Mouse (Mus musculus): Measurements from ENCODE around the gene Xrcc1. TPM values are rescaled to one million over a fixed set of nuclear protein-coding genes. Genes with fewer than 3 reads are reported as not detected.
"Not testable (repeated sequence)": the region's sequence is repeated elsewhere in the genome, so short reads cannot be mapped to it uniquely, and the experiment has no call there.

The Xrcc1 gene
- 10 to 100 TPM; 37.8 to 39.7 TPM for total RNA-seq (2021)
- long read RNA-seq, transcript Xrcc1-201 (17 exons, 2,155 nt), result major isoform, 22 of 32 reads
- long read RNA-seq, partial matches to known transcripts, result 2 of 32 reads
- long read RNA-seq, other reads (novel, unspliced or antisense), result 5 of 32 reads

DNA sequence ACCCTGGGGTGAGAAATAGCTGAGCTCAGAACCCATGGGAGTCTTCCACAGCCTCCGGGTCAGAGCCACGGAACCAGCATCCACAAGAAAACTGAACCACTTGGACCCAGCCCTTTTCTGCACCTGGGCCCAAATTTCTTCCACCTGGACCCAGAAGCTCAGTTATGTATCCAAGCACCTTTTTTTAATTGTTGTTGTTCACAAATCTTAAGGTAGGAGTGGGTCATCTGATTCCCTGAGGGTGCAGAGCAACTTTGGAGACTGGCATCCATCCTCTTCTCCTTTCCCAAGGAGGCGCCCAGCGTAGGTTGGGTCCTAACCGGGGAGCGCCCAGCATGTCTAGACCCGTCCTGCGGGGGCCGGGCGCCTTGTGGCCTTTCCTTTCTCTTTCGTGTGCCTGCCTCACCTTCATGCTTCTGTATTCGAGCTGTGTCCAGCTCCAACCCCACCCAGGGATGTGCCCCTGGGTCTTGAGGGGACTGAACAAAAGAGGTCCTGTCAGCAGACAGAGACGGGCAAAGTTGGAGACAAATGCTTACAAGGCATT lies at the start of gene Xrcc1, which contains the start of gene Pinlyp:
TSS of gene Xrcc1 (plus strand) at position 222 of the 547 bp plus-strand sequence.
TSS of gene Pinlyp (minus strand) at position 51 of the 547 bp plus-strand sequence.
- no peak for DNase-seq (ENCODE audit: low spot score in 2 of 2)

DNA sequence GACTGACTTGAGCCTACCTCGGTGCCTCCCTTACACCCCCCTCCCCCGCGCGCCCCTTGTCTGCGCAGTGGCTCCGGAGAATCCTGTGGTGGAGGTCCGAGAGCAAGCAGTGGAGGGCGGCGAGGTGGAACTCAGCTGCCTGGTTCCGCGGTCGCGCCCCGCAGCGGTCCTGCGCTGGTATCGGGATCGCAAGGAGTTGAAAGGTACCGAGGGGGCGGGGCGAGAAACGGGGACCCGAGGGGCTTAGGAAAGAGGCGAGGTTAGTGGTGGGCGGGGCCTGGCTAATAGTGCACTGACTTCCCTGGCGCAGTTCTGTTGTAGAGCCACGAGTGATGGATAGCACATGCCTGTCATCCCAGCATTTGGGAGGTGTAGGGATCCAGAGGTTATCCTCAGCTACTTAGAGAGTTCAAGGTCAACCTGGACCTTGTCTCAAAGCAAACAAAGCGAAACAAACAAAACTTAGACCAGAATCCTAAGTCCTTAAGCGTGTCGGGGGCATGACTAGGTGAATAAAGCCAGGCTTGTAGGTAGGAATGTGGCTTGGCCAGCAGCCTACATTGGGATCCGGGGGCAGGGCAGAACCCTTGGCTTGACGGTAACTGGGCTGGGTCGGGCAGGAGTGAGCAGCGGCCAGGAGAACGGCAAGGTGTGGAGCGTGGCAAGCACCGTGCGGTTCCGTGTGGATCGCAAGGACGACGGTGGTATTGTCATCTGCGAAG lies 46.1 kb upstream of the Xrcc1 start:
- DNase-seq (ENCODE audit: low spot score in 2 of 2), result no peak

DNA sequence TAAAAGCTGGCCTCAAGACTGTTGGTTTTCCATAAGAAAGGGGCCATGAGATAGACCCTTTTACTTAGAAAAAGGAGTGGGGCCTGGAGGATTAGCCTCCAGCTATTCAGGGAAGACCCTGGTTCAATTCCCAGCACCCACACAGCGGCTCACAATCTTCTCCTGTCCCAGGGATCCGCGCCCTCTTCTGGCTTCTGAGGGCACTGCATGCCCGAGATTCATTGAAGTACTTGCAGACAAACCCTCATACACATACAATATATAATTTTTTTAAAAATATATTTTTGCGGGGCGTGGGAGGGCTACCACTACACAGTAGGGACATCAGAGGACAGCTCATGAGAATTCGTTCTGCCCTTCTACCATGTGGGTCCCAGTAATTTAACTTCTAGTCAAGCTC lies 45.2 kb upstream of the Xrcc1 start:
- DNase-seq (ENCODE audit: low spot score in 2 of 2), result no peak

DNA sequence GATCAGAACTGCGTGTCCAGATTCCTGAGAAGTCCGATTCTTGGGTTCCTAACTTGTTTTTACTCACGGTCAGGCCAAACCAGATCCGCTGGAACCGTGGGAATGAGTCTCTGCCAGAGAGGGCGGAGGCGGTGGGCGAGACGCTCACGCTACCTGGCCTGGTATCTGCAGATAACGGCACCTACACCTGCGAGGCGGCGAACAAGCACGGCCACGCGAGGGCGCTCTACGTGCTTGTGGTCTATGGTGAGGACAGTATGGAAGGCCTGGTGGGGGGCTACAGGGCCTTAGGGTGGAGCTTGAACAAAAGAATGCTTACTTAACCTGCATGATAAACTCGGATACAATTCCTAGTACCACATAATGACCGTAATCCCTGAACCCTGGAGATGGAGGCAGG lies 44.6 kb upstream of the Xrcc1 start:
- no peak for DNase-seq (ENCODE audit: low spot score in 2 of 2)

DNA sequence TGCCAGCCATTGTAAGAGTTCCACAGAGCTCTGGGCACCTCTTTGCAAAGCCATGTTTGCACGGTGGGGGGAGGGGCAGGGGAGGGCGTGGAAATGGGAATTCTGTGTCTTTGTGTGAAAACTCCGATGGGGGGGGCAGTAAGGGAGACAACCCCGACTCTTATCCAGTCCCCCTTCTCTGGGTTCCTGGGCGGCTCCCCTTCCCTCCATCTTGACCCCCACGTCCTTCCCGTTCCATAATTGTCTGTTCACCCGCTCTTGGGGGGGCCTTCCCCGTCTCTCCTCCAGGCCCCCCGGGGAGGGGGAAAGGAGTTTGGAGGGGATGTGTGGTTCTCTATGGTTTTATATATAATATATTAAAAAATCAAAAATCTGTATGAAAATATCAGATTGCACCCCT lies 42.1 kb upstream of the Xrcc1 start:
- no peak for DNase-seq (ENCODE audit: low spot score in 2 of 2)

DNA sequence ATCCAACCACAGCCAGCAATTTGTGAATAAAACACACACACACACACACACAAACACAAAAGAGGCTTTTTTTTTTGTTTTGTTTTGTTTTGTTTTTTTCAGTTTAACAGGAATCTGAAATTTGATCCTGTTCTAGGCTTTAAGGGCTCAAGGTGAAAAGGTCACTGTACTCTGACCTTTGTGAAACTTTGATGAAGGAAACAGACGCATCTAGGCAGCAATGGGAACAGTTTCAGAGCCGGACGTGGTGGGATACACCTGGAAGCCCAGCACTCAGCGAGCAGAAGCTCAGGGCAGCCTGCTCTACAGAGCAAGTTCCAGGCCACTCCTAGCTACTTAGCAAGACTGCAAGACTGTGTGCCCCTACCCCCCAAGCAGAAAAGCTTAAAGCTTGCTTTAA lies 41.2 kb upstream of the Xrcc1 start:
- no peak for DNase-seq (ENCODE audit: low spot score in 2 of 2)

DNA sequence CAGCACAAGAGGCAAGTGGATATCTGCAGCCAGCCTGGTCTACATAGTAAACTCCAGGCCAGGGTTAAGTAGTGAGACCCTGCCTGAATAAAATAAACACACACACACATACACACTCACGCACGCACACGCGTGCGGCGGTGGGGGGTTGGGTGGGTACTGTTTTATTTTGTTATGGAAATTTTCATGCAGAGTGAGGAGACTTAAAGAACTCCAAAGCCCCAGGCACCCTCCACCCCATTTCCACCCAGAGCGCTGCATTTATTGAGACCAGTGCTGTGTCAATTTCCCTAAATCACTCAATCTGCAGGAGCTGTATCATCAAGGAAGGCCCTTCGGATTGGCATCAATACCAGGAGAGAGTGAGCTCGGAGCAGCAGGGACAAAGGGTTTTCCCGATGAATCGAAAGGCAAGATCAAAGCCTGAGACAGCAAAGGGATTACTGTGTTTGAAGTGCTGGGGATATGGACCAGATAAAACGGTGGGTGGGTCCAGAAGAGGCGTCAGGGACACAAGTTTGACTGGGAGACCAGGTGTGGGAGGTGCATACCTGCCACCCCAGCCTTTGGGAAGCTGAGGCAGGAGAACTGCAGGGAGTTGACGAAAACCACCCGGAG lies 40.5 kb upstream of the Xrcc1 start:
- no peak for DNase-seq (ENCODE audit: low spot score in 2 of 2)

DNA sequence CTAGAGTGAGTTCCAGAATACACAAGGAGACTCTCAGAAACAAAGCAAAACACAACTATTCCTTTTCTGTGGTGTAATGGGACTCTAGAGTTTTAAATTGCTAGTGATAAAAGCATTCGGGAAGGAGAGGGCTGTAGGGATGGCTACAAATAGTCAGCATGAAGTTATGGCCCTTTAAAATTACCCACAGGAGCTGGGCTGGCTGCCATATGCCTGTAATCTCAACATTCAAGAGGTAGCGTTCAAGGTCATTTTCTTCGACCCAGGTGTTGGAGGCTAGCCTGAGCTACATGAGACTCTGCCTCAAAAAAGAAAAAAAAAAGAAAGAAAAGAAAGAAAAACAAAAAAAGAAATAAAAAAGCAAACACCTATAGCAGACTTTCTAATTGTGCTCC lies 40.0 kb upstream of the Xrcc1 start:
- DNase-seq (ENCODE audit: low spot score in 2 of 2), result no peak

DNA sequence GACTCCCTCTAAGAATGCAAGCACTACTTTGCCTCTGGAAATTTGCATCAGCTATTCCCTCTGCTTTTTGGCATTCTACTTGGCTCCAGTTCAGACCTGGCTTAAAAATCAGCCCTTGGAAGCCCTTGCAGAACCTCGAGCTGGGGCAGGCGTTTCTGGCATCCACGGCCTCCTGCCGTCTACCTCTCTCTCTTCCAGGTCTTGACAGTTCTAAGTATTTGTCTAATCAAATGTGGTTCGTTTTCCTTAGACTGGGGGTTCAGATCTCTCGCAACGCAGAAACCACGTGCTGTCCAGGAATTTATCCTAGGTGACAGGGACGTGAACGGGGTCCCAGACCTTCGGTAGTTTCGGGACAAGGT lies 39.6 kb upstream of the Xrcc1 start:
- DNase-seq (ENCODE audit: low spot score in 2 of 2), result peak; percentile 70 to 71

DNA sequence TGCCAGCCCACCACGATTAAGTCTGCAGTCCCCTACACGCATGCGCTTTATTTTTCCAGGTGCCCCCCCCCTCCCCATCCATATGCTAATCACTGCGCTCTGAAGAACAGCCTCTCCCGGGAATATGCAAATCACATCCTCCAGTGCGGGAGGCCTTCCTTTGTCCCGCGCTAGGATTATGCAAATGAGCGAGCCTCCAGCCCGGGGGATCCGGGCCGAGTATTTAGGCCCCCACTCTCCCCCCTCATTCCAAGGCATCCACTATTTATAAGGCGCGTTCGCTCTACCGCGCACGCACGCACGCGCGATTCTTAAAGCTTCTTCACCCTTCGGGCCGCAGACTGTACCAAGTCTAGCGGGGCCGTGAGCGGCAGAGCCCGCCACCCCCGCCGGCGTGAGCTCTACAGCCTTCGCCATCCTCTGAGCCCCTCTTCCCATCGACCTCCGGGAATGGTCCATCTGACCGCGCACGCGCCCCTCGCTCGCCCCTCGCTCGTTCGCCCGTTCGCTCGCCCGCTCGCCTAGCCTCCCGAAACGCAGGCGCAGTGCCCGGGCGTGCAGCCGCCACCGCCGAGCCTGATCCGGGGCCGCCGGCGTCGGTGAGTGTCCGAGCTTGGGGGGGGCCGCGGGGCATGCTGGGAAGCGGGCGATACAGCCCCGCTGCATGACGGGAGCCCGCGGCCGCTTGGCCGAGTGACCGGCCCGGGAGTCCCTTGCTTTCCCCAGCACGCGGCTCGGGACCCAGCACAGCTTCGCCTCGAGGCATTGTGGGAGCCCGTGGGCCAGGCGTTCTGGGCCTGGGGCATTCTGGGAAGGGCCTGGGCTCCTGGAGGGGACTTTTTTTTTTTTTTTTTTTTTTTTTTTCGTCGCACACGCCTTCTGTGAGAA lies 39.0 kb upstream of the Xrcc1 start, which contains the start of gene Zfp428:
TSS of gene Zfp428 (plus strand) at position 169 of the 888 bp plus-strand sequence.
- peak; percentile 84 to 89 for DNase-seq (ENCODE audit: low spot score in 2 of 2)

DNA sequence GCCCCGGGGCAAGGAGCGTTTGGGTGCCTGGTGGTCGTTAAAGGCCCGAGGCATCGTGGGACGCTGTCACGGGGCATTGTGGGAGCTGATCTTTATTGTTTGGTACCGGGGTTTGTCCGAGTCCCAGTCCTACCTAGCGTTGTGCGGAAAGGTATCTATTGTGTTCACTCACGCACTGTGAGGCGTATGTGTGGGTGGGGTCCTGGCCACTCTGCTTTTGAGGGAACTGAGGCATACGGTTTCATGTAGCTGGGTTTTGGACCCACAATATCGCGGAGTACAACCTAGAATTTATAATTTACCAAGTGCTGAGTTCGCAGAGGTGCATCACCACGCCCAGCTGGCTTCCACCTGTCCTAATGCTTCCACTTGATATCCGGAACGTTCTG lies 38.4 kb upstream of the Xrcc1 start:
- no peak for DNase-seq (ENCODE audit: low spot score in 2 of 2)

DNA sequence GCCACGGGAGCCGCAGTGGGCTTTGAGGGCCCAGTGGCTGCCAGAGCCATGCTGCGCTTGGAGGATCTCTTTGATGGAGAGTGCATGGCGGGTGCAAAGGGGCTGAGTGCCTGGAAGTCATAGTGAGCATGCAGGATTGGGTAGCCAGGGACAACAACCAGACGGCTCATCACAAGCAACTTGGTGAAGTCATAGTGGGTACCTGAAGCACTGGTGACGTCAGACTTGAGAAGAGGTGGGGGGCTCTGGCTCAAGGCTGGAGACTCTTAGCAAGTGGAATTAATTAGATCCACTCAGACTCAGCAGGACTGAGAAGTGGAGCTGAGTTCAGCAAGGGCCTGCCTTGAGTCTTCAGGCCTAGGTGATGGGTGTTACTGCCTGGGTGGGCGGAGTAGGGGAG lies 33.7 kb upstream of the Xrcc1 start, which contains the start of gene AC161166.1:
TSS of gene AC161166.1 (minus strand) at position 101 of the 400 bp plus-strand sequence.
- DNase-seq (ENCODE audit: low spot score in 2 of 2), result no peak

DNA sequence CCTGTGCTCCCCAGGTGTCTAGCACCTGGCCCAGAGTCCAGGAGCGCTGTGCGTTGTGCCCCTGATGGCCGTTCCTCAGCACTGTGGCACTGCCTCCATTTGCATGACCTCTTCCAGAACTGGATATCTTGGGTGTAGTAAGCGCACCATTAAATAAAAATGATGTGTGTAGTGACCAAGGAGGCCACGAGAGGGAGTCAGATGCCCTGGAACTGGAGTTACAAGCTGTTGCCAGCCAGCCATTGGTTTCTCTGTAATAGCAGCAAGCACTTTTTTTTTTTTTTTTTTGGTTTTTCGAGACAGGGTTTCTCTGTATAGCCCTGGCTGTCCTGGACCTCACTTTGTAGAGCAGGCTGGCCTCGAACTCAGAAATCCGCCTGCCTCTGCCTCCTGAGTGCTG lies 29.8 kb upstream of the Xrcc1 start:
- DNase-seq (ENCODE audit: low spot score in 2 of 2), result peak; percentile 66 to 68

DNA sequence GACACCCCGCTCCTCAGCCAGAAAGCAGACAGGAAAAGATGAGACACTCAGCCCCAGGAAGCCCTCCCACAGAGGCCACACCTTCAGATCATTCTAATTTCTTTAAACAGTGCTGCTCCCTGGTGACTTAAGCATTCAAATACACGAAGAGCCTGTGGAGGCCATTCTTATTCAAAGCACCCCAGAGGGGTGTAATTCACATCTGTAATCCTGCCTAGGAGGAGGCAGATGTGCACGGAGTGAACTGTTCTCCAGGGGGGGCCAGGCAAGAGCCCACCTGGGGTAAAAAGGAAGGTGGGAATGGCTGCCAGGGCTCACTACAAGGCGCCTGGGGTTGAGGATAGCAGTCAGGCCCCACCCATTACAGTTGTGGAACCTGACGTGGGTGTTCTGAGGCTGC lies 29.0 kb upstream of the Xrcc1 start:
- DNase-seq (ENCODE audit: low spot score in 2 of 2), result no peak

DNA sequence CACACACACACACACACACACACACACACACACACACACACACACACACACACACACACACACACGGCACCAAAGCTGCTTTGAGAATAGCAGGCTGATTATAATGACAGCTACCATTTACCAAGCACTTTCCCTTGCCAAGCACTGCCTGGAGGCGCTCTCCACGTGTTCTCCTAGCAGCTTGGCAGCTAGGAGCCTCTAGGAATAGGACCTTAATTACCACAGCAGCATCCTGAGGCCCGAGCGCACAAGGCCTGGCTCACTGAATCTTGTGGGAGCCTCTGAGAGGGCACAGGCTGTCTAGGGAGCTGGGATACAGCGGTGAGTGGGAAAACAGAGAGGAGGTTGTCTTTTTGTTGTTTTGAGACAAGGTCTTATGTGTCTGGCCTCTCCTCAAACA lies 28.4 kb upstream of the Xrcc1 start:
- peak; percentile 46 to 54 for DNase-seq (ENCODE audit: low spot score in 2 of 2)

DNA sequence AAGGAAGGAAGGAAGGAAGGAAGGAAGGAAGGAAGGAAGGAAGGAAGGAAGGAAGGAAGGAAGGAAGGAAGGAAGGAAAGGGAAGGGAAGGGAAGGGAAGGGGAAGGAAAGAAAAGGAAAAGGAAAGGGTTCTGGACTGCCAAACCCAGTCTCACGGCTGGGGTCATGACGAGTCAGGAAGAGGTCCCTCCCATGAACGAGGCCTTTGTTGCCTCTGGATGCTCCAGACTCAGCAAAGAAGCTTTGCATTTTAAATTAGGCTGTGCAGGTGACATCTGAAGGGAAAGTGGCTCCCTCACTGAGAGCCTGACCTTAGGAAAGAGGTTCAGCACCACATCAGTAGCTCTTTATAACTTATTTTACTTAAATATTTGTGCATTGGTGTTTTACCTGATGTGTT lies 27.0 kb upstream of the Xrcc1 start:
- DNase-seq (ENCODE audit: low spot score in 2 of 2), result no peak

DNA sequence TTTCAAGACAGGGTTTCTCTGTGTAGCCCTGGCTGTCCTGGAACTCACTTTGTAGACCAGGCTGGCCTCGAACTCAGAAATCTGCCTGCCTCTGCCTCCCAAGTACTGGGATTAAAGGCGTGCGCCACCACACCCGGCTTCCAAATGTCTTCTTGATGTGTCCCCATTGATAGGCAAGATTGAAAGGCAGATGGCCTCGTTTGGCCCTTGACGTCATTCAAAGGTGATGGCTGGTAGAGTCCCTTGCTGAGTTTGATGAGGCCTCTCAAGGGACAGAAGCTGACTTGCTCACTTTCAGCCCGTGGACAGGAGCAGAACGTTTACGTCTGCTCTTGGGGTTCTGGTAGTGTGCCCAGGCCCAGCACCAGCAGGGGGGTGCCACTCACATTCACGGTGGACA lies 26.0 kb upstream of the Xrcc1 start:
- not testable (repeated sequence) for DNase-seq (ENCODE audit: low spot score in 2 of 2)

DNA sequence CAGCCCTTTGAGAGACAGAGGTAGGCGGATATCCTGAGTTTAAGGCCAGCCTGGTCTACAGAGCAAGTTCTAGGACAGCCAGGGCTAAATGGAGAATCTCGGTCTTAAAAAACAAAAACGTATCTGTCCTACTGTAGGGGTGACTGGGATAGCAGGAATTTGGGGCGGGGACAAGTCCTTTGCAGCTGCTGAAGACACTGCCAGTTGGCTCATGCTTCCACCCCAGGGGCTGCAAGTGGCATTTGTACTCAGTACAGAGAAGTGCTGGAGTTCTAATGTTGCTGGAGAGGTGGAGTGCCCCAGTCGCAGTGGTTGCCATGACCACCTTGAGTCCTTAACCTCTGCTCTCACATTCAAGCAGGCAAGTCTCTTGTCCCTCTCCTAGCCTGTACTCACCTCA lies 23.3 kb upstream of the Xrcc1 start:
- DNase-seq (ENCODE audit: low spot score in 2 of 2), result no peak

DNA sequence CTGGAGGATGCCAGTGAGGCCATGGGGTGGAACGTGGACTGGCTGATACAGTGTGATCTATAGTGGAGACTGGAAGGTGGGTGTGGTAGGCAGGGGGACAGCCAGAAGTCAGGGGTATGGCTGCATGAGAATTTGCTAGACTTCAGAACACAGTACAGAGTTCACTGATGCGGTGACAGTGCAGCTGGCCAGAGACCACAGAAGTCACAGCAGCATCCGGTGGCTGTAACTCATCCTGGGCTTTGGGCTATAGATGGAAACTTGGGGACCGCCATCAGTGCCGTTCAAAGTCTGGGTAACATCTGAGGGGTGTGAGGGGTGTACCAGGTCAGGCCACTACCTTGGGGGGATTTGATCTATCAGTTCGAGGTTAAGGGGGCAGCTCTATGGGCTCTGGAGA lies 22.4 kb upstream of the Xrcc1 start:
- DNase-seq (ENCODE audit: low spot score in 2 of 2), result no peak

DNA sequence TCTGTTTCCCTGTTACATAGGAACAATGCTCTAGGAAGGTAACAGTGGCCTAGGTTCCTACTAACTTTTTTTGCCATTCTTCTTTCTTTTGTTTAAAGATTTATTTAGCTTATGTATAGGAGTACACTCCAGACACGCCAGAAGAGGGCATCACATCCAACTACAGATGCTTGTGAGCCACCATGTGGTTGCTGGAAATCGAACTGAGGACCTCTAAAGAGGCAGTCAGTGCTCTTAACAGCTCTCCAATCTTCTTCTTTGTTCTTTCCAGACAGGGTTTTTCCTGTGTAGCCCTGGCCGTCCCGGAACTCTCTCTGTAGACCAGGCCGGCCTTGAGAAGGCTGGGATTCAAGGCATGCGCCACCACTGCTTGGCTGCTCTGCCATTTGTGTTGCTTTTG lies 21.1 kb upstream of the Xrcc1 start:
- no peak for DNase-seq (ENCODE audit: low spot score in 2 of 2)

DNA sequence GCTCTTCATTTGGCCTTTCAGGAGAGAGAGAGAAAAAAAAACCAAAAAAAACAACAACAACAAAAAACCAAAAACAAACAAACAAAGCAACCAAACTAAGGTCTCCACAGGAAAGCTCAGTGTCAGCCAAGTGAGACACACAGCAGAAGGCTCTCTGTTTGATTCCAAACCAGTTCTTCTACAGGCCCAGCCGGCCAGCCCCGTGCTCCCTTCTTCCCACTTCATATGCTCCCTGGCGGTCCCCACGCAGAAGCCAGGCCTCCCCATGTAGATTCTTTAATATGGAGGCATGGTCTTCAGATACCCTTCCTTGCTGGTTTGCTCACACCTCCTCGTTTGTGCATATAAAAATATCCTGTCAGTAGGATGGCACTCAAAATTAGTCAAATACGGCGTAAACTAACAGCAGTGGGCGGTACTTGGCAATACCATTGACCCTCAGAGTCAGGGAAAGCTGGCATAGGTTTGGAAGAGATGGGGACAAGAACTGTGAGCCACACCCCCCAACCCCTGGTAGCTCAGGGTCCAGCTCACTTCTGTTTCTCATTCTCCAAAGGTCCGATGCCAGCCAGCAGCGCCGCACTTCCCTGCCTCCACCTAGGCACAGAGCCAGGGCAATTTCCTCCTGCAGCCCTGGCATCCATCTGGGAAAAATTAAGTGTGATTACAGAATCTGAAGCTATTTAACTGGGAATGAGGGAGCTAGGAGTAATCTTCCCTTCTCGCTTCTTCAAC lies 20.2 kb upstream of the Xrcc1 start:
- DNase-seq (ENCODE audit: low spot score in 2 of 2), result no peak
